Mouse (Mus musculus) midbrain, embryonic 11.5 days (tissue): ENCODE measurements at regions not wholly inside any gene's neighbourhood (a gene's known extent, or its start where the extent isn't known, plus 50 kb on each side); places are given as distances from the start of the nearest gene placed in this dataset.
A peak's percentile ranks its signal among the peaks of the same experiment; 100 is the strongest.

Source experiments
- ATAC-seq: fragments of 200-750 bp; cut with Nextera tagmentation; 2 replicates; pipeline ENCODE4 v1.8.0; 2017; ENCODE audit warnings: moderate TSS enrichment, moderate library complexity; ENCODE audit not compliant: low FRiP score
- DNase-seq: peaks from one replicate; pipeline ENCODE4 v3.0.0; 2015; ENCODE audit warnings: low spot score; ENCODE audit errors: missing footprints
- H3K27ac ChIP-seq: fragments of 300-500 bp; sonication (generic); 2 replicates; pipeline ENCODE4 v1.5.1; 2014; ENCODE audit warnings: low read depth, low read length
- H3K27me3 ChIP-seq: fragments of 300-500 bp; sonication (generic); 2 replicates; pipeline ENCODE4 v1.6.1; 2014; ENCODE audit warnings: mild to moderate bottlenecking, low read length, moderate library complexity, mixed read lengths; ENCODE audit not compliant: control insufficient read depth, insufficient read depth
- H3K36me3 ChIP-seq: fragments of 300-500 bp; sonication (generic); 2 replicates; pipeline ENCODE4 v1.6.1; 2014; ENCODE audit warnings: mild to moderate bottlenecking, low read length, moderate library complexity, mixed read lengths; ENCODE audit not compliant: control insufficient read depth, insufficient read depth
- H3K4me1 ChIP-seq: fragments of 300-500 bp; sonication (generic); 2 replicates; pipeline ENCODE4 v1.6.1; 2014; ENCODE audit warnings: low read length; ENCODE audit not compliant: control insufficient read depth, insufficient read depth
- H3K4me2 ChIP-seq: fragments of 300-500 bp; sonication (generic); 2 replicates; pipeline ENCODE4 v1.6.1; 2014; ENCODE audit warnings: mild to moderate bottlenecking, moderate library complexity
- H3K4me3 ChIP-seq: fragments of 300-500 bp; sonication (generic); 2 replicates; pipeline ENCODE4 v1.5.1; 2014; ENCODE audit warnings: low read depth, low read length
- H3K9ac ChIP-seq: fragments of 300-500 bp; sonication (generic); 2 replicates; pipeline ENCODE4 v1.6.1; 2014; ENCODE audit warnings: low read length
- H3K9me3 ChIP-seq: fragments of 300-500 bp; sonication (generic); 2 replicates; pipeline ENCODE4 v1.6.1; 2016; ENCODE audit warnings: low read length; ENCODE audit not compliant: control insufficient read depth
- WGBS: fragments of 180-500 bp; shearing (Covaris S2); extraction: QIAGEN DNeasy Blood & Tissue Kit; methylation state at CpG from one replicate; pipeline ENCODE4 v1.1.7; 2014; 5-methylcytosine and 5-hydroxymethylcytosine counted together

DNA sequence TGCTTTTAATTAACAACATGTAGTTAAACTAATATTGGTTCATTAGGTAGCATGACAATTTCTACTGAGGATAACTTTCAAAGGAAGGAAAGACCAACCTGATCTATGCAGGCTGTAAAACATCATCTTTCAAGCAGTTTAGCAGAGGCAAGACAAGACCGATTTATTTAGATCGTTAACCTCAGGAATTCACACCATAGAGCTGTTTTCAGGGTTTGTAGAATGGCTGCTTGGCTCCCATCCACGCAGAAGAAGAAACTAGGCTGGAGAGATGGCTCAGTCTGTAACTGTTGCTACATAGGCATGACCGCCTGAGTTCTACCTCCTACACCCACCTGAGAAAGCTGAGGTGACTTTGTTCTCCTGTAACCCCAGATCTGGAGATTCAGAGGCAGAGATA, 353.6 kb downstream of the Nucb2 start:
- no peak overlapping the region for H3K9ac ChIP-seq
- H3K27me3 ChIP-seq = no peaks in the 10 kb centered on the region
- no peak overlapping the region for H3K4me2 ChIP-seq
- H3K36me3 ChIP-seq = no peaks in the 10 kb centered on the region
- H3K4me3 ChIP-seq = no peak overlapping the region
- H3K9me3 ChIP-seq = no peaks in the 10 kb centered on the region
- WGBS = 88% methylated on average over 4 of the region's 4 CpGs
- DNase-seq = no peak
- no peak for ATAC-seq
- H3K4me1 ChIP-seq = no peaks in the 10 kb centered on the region
- H3K27ac ChIP-seq = no peak overlapping the region

DNA sequence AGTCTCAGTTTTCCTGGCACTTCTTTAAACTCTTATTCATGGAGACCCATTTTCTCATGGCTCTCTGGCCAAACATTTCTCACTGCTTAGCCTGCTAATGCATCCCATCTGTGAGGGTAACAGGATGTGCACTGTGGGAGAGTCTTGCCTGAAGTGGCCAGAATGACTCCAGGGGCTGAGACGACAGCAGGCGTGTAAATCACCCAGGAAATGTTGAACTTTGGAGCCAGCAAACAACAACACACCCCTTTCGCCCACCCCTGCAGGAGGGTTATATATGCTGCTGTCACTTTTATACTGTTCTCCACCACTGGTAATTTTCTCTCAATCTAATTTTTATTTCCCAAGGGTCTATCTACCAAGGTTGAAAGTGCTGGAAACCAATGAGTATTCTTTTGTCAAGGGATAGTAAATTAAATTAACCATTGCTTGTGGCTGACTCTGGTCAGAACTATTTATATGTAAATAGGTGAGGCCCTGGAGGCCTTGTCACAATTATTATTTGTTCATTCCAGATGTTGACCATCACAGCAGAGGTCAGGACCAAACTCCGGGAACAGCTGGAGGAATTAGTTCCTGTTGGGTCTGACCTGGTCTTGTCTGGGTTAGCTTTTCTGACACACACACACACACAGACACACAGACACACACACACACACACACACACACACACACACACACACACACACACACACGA, 378.2 kb downstream of the Nucb2 start:
- H3K27ac ChIP-seq = no peak overlapping the region
- H3K9ac ChIP-seq = no peak overlapping the region
- no peak overlapping the region for H3K4me2 ChIP-seq
- DNase-seq = no peak
- WGBS = 76% methylated on average over 5 of the region's 5 CpGs
- no peak overlapping the region for H3K4me3 ChIP-seq
- H3K27me3 ChIP-seq = no peaks in the 10 kb centered on the region
- no peak for ATAC-seq
- H3K36me3 ChIP-seq = no peaks in the 10 kb centered on the region
- no peaks in the 10 kb centered on the region for H3K4me1 ChIP-seq
- H3K9me3 ChIP-seq = no peaks in the 10 kb centered on the region

DNA sequence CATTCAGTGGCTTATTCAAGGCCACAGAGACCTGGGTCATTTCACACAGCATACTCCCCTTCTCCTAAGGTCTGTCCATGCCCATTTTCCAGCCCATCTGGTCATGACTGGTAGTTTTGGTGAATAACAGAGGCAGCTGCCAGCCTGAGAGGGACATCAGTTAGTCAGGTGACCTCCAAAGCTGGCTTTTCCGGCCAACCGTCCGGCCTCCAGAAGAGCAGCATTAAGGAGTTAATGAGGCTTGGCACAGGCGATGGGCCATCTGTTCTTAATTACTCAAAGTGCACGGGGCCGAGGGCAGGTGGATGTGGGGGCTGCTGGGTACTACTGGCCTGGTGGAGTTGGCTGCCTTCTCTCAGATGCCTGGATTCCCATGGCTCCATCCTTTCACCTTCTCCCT, 389.7 kb downstream of the Nucb2 start:
- Histone ChIP-seq H3K36me3 (no peaks in the 10 kb centered on the region), H3K9ac (no peak overlapping the region), H3K4me2 (no peak overlapping the region), H3K4me1 (no peaks in the 10 kb centered on the region), H3K9me3 (no peaks in the 10 kb centered on the region), H3K27ac (no peak overlapping the region), H3K27me3 (no peaks in the 10 kb centered on the region), H3K4me3 (no peak overlapping the region)
- WGBS = 82% methylated on average over 6 of the region's 6 CpGs
- DNase-seq = peak; percentile 69
- no peak for ATAC-seq

DNA sequence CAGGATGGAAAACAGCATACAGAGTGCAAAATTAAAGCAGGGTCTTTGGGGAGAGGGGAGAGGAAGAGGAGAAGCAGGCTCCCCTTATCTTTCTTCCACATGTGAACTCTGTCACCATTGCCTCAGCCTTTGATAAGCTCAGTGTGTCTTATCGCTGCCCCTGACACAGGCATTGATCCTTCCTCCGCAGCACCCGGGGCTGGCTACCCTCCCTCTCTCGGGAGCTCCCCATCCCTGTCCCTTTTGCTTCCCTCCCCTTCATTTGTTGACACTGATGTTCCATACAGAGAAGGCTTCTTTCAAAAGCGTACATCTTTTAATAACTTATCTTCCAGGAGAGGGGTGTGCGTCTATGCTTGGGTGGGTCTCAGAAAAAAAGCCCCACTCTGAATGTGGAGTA, 411.6 kb downstream of the Nucb2 start:
- ATAC-seq = no peak

DNA sequence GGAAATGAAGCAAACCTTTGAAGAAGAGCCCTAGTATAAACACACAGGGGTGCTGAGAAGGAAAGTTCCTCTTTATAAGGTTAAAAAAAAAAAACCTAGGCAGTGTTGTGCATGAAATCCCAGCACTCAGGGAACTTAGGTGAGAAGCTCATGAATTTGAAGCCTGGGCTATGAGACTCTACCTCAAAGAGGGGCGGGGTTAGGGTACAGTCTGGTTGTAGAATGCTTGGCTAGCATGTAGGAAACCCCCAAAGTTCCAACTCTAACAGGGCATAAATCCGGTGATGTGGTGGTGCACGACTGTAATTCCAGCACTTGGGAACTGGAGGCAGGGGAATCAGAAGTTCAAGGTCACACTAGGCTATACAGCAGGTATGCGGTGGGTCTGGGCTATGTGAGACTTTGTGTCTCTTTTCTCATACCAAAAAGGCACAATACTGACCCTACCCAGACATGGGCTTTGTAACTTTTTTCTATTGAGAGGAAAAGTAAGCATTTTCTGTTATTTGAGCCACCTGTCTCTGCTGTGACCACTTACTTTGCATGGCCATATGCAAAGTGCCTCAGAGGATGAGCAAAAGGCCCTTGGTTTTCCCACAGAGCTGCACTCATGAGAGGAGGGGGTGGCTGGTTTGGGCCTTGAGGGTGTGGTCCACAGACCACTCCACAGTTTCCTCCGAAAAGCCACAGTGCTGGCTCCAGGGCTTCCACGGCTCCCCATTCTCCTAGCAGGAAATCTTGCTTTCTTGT, 413.9 kb downstream of the Nucb2 start:
- WGBS = 89% methylated on average over 6 of the region's 6 CpGs

More for the DNA sequence above, 411.6 kb downstream of the Nucb2 start:
- no peaks in the 10 kb centered on the region for H3K36me3 ChIP-seq
- no peak overlapping the region for H3K4me3 ChIP-seq
- no peaks in the 10 kb centered on the region for H3K9me3 ChIP-seq
- no peak overlapping the region for H3K27ac ChIP-seq
- no peak overlapping the region for H3K9ac ChIP-seq
- H3K27me3 ChIP-seq = no peaks in the 10 kb centered on the region
- H3K4me1 ChIP-seq = no peaks in the 10 kb centered on the region
- no peak overlapping the region for H3K4me2 ChIP-seq
- 73% methylated on average over 6 of the region's 6 CpGs for WGBS
- no peak for DNase-seq

DNA sequence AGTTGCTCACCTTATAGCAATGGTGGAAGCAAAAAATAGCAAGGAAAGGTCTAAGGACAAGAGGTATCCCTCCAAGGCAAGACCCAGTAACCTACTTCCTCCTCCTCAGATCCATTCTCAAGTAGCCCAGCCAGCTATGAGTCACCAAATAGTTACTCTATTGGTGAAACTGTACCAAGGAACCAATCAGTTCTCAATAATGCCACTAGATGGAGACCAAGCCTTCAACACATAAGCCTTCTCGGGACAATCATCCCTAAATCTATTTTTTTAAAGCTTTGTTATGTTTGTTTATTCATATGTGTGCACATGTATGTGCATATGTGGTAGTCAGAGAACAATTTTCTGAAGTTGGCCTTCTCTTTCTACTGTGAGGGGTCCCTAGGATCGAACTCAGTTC, 434.3 kb upstream of the Xylt1 start:
- DNase-seq = no peak
- H3K27ac ChIP-seq = no peak overlapping the region
- H3K4me3 ChIP-seq = no peak overlapping the region
- H3K4me2 ChIP-seq = no peak overlapping the region
- WGBS = 87% methylated on average over 2 of the region's 2 CpGs
- H3K36me3 ChIP-seq = no peaks in the 10 kb centered on the region
- H3K4me1 ChIP-seq = no peaks in the 10 kb centered on the region
- no peak for ATAC-seq
- no peaks in the 10 kb centered on the region for H3K27me3 ChIP-seq
- no peak overlapping the region for H3K9ac ChIP-seq
- H3K9me3 ChIP-seq = no peaks in the 10 kb centered on the region

More for the DNA sequence above, 413.9 kb downstream of the Nucb2 start:
- Histone ChIP-seq H3K9ac (no peak overlapping the region), H3K4me2 (no peak overlapping the region), H3K27ac (no peak overlapping the region), H3K9me3 (no peaks in the 10 kb centered on the region), H3K27me3 (no peaks in the 10 kb centered on the region), H3K4me3 (no peak overlapping the region), H3K4me1 (no peaks in the 10 kb centered on the region), H3K36me3 (no peaks in the 10 kb centered on the region)
- DNase-seq (no peak), ATAC-seq (no peak)

DNA sequence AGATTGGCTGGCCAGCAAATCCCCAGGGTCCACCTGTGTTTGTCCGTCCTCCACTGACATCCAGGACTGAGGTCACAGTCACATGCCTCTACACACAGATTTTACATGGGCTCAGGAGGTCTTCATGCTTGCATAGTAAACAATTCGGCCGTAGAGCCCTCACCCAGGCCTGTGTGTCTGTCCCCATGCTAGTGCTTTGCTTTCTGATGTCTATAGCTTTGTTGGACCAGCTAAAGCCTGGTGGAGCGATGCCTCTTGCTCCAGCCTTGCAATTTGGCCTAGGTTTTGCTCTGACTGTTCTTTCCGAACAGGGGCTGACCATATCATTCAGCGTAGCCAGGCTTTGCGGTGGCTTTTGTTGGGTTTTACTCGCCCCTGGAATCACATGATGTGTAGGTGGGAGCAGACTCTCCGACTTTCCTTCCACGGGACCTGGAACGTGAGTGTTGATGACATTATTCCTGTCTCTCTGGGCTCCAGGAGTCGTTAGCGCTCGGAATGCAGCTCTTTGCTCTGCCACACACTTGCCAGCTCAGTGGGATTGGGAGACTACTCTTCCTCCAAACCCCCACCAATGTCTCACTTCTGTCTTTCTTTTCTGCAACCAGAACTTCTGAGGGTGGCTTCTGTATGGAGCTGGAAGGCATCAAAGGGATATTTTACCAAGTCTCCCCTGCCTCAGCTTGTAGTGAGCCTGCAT, 421.4 kb upstream of the Xylt1 start:
- H3K9ac ChIP-seq = no peak overlapping the region

DNA sequence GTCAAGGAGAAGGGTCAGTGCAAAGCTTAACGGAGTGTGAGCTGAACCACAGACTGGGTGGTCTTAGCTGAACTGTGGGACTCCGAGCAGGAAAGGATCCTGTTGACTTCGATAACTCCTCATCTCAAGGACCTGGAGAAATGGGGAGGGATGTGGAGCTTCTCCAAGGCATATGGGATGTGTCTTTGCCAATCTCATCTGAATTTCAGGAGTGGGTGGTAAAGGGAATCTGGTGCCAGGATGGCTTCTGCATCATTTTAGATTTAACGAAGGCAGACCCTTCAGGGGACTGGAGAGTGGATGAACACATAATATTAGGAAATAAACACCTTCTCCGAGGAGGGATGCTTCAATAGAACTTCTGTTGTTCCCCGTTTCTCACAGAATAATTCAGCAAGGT, 416.9 kb upstream of the Xylt1 start:
- 74% methylated on average over 6 of the region's 6 CpGs for WGBS
- H3K4me2 ChIP-seq = no peak overlapping the region
- DNase-seq (no peak), ATAC-seq (no peak)
- H3K27me3 ChIP-seq = no peaks in the 10 kb centered on the region
- H3K27ac ChIP-seq = no peak overlapping the region
- H3K36me3 ChIP-seq = no peaks in the 10 kb centered on the region
- no peak overlapping the region for H3K9ac ChIP-seq
- H3K4me1 ChIP-seq = no peaks in the 10 kb centered on the region
- H3K4me3 ChIP-seq = no peak overlapping the region
- no peaks in the 10 kb centered on the region for H3K9me3 ChIP-seq

More for the DNA sequence above, 421.4 kb upstream of the Xylt1 start:
- 87% methylated on average over 14 of the region's 14 CpGs for WGBS
- Histone ChIP-seq H3K27ac (no peak overlapping the region), H3K4me2 (no peak overlapping the region), H3K36me3 (no peaks in the 10 kb centered on the region), H3K9me3 (no peaks in the 10 kb centered on the region), H3K4me1 (no peaks in the 10 kb centered on the region), H3K4me3 (no peak overlapping the region), H3K27me3 (no peaks in the 10 kb centered on the region)
- DNase-seq (no peak), ATAC-seq (no peak)

DNA sequence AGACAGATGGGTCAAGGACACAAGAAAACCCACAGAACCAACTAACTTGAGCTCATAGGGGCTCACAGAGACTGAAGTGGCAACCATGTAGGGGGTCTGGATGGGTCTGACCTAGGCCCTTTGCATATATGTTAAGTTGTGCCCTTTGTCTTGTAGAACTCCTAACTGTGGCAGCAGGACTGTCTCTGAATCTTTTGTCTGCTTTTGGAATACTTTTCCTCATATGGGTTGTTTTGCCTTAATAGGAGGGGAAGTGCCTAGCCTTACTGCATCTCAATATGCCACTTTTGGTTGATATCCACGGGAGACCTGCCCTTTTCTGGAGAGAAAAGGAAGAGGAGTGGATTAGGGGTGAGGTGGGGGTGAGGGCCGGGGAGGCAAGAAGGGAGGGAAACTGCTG, 389.4 kb upstream of the Xylt1 start:
- 0 out of 2 replicates have a peak, but pooled peaks cover 3% of the 10 kb centered on the region for H3K4me1 ChIP-seq
- DNase-seq (no peak), ATAC-seq (no peak)
- H3K27ac ChIP-seq = no peak overlapping the region
- 68% methylated on average over 2 of the region's 2 CpGs for WGBS
- no peaks in the 10 kb centered on the region for H3K9me3 ChIP-seq
- no peaks in the 10 kb centered on the region for H3K27me3 ChIP-seq
- H3K36me3 ChIP-seq = no peaks in the 10 kb centered on the region
- H3K4me2 ChIP-seq = no peak overlapping the region
- H3K9ac ChIP-seq = no peak overlapping the region
- H3K4me3 ChIP-seq = no peak overlapping the region
